Mouse (Mus musculus) cerebellum, adult 8-10 months (tissue): ENCODE results near the gene Oscp1.

Source experiments
- DNase-seq: peaks from one replicate; pipeline ENCODE4 v3.0.0; 2022

Oscp1 gene

GRCm38 (mm10) chr4:126111153-126111549, 52.8 kb downstream of the Oscp1 start:
- DNase-seq, result no peak

GRCm38 (mm10) chr4:126113243-126113642, 54.9 kb downstream of the Oscp1 start:
- DNase-seq, result peak; percentile 66

GRCm38 (mm10) chr4:126113943-126114342, 55.6 kb downstream of the Oscp1 start:
- DNase-seq, result peak; percentile 63

- DNase-seq, result no peak
Measured at GRCm38 (mm10) chr4:126115411-126115810, 57.0 kb downstream of the Oscp1 start.

- DNase-seq, result no peak
Measured at GRCm38 (mm10) chr4:126115871-126116521, 57.6 kb downstream of the Oscp1 start.

- DNase-seq, result no peak
Measured at GRCm38 (mm10) chr4:126117116-126117515, 58.8 kb downstream of the Oscp1 start.

GRCm38 (mm10) chr4:126118651-126119050, 60.3 kb downstream of the Oscp1 start:
- peak; percentile 66 for DNase-seq

- DNase-seq, result no peak
Measured at GRCm38 (mm10) chr4:126119051-126119450, 60.7 kb downstream of the Oscp1 start.

GRCm38 (mm10) chr4:126120052-126120451, 61.7 kb downstream of the Oscp1 start:
- peak; percentile 79 for DNase-seq

GRCm38 (mm10) chr4:126120506-126120905, 62.1 kb downstream of the Oscp1 start:
- DNase-seq, result no peak

GRCm38 (mm10) chr4:126123309-126124040, 65.1 kb downstream of the Oscp1 start:
- DNase-seq, result peak; percentile 48

- DNase-seq, result no peak
Measured at GRCm38 (mm10) chr4:126130502-126130901, 72.1 kb downstream of the Oscp1 start.

- no peak for DNase-seq
Measured at GRCm38 (mm10) chr4:126131290-126132121, 73.1 kb downstream of the Oscp1 start.

- DNase-seq, result no peak
Measured at GRCm38 (mm10) chr4:126132636-126133264, 74.4 kb downstream of the Oscp1 start.

- DNase-seq, result no peak
Measured at GRCm38 (mm10) chr4:126134236-126134635, 75.9 kb downstream of the Oscp1 start.

GRCm38 (mm10) chr4:126134639-126135038, 76.3 kb downstream of the Oscp1 start:
- no peak for DNase-seq

- DNase-seq, result no peak
Measured at GRCm38 (mm10) chr4:126137773-126138172, 79.4 kb downstream of the Oscp1 start.

GRCm38 (mm10) chr4:126141021-126141420, 82.7 kb downstream of the Oscp1 start:
- no peak for DNase-seq
